Mouse (Mus musculus): Measurements from ENCODE around the gene Noxred1. TPM values are rescaled to one million over a fixed set of nuclear protein-coding genes. Genes with fewer than 3 reads are reported as not detected.
A peak's percentile ranks its signal among the peaks of the same experiment; 100 is the strongest.
"Not testable (repeated sequence)": the region's sequence is repeated elsewhere in the genome, so short reads cannot be mapped to it uniquely, and the experiment has no call there.

The Noxred1 gene
- polyA plus RNA-seq (2016; fragmentation: Nextera tagmentation; extraction: Ambion mirVana): 0.77 and 0.89 TPM in 2 replicates

DNA sequence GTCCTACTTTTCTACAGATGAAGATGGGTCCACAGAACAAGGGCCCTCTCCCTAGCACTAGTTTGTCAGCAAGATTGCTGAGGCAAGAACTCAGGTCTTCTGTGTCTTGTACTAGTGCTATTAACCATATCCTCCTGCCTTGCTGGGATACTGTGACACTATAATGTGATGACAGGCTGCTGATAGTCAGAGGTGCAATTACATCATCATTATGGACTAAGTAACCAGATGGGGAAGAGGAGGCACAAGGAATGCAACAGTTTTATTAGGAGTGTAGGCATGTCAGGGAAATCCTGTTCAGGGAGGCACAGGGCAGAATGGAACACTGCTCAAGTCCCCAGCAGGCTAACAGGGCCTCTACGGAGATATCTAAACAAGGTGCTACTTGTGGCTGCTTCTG lies at the start of gene Noxred1:
Gene Noxred1, minus strand, starts transcription at position 101 of the 400 bp plus-strand sequence.
- H3K4me3 ChIP-seq: no peak within 1 kb of the TSS
- H3K9me3 ChIP-seq: no peaks in the 10 kb centered on the region
- no peak within 1 kb of the TSS for H3K9ac ChIP-seq
- no peaks in the 10 kb centered on the region for H3K4me1 ChIP-seq
- H3K27me3 ChIP-seq: no peaks in the 10 kb centered on the region
- ATAC-seq (ENCODE audit: insufficient number of reproducible peaks, insufficient read depth, low FRiP score, low TSS enrichment): no peak
- H3K27ac ChIP-seq: no peak within 1 kb of the TSS
- H3K4me2 ChIP-seq (replicated peaks): no peak within 1 kb of the TSS
- peaks cover 47% of the 10 kb centered on the region for H3K36me3 ChIP-seq
- WGBS: 85% methylated on average over 1 of the region's 1 CpGs

DNA sequence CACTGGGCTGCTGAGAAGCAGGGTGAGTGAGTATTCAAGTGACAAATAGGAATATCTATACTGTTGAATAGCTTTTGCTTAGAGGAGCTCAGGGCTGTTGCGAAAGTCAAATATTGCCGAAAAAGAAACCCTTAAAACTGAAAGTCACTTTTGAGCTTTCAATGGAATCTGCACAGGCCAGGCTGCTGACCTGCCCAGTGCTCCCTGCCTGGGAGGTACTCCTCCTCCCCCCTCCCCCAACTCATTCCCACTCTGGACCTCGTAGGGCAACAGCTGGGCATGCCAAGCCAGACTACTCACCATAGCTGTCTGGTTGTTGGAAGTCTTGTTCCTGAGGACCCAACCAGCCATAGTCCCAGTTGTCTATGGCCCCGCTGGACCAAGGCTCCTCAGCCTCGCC lies 46.2 kb upstream of the Noxred1 start:
- no peak overlapping the region for H3K4me2 ChIP-seq (replicated peaks)
- H3K4me3 ChIP-seq: no peak overlapping the region
- ATAC-seq (ENCODE audit: insufficient number of reproducible peaks, insufficient read depth, low FRiP score, low TSS enrichment): no peak
- no peaks in the 10 kb centered on the region for H3K36me3 ChIP-seq
- no peak overlapping the region for H3K9ac ChIP-seq
- no peaks in the 10 kb centered on the region for H3K27me3 ChIP-seq
- H3K9me3 ChIP-seq: no peaks in the 10 kb centered on the region
- WGBS: 85% methylated on average over 5 of the region's 5 CpGs
- no peaks in the 10 kb centered on the region for H3K4me1 ChIP-seq
- no peak overlapping the region for H3K27ac ChIP-seq

DNA sequence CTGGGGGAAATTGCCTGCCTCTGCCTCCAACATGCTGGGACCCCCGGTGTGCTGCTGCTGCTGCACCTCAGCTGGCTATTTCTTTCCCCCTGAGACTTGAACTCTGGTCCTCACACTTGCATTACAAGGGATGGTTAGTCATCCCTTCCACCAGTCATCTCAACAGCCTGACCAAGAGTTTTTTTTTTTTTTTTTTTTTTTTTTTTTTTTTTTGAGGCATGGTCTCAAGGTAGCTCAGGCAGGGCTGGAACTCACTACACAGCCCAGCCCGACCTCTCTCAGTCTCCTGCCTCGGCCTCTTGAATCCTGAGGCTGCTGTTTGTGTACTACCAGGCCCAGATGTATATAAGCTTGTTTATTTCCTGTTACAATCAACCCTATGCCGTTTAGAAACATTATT lies 45.7 kb upstream of the Noxred1 start:
- WGBS: 68% methylated on average over 4 of the region's 4 CpGs
- H3K4me3 ChIP-seq: no peak overlapping the region
- H3K36me3 ChIP-seq: no peaks in the 10 kb centered on the region
- ATAC-seq (ENCODE audit: insufficient number of reproducible peaks, insufficient read depth, low FRiP score, low TSS enrichment): no peak
- no peak overlapping the region for H3K4me2 ChIP-seq (replicated peaks)
- H3K27ac ChIP-seq: no peak overlapping the region
- H3K9me3 ChIP-seq: no peaks in the 10 kb centered on the region
- no peaks in the 10 kb centered on the region for H3K27me3 ChIP-seq
- no peak overlapping the region for H3K9ac ChIP-seq
- H3K4me1 ChIP-seq: no peaks in the 10 kb centered on the region

DNA sequence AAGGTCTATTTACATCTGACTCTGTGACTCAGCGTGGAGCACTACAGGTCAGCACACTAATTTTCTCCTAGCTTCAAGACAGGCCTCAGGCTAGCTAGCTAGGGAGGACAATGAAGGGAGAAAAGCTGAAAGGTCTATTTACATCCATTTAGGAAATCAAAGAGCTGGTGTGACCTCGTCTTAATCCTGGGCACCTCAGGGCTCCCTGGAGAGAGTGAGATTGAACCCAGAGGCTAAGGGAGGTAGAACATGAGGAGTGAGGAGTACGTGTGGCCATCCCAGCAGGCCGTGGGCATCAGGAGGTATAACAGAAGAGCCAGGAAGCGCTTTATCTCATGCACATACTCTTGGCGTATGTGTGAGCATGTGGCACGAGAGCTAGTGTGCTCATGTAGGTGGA lies 45.2 kb upstream of the Noxred1 start:
- Histone ChIP-seq H3K9me3 (no peaks in the 10 kb centered on the region), H3K4me1 (peaks cover 5% of the 10 kb centered on the region; the same call in 1 of the 2 replicates), H3K9ac (no peak overlapping the region), H3K36me3 (no peaks in the 10 kb centered on the region), H3K27ac (no peak overlapping the region), H3K4me3 (no peak overlapping the region), H3K27me3 (no peaks in the 10 kb centered on the region), H3K4me2 (replicated peaks) (no peak overlapping the region)
- 57% methylated on average over 7 of the region's 7 CpGs for WGBS
- ATAC-seq (ENCODE audit: insufficient number of reproducible peaks, insufficient read depth, low FRiP score, low TSS enrichment): no peak

DNA sequence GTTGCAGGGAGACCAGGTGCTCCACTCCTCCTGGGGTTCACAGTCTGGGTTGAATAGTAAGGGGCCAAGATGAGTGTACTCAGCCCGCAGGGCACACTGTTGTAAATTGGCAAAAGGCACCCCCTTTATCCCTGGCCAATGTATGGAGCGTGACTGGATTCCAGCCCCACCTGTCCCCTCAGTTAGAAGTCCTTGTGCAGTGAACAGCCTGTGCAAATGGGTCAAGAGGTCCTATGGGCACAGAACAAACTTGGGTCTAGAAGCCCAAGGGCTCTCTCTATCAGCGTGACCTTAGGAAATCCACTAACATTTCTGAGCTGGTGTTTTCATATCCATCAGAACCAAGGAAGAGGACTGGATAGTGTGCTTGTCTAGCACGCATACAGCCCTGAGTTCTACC lies 44.2 kb upstream of the Noxred1 start:
- Histone ChIP-seq H3K27ac (no peak overlapping the region), H3K36me3 (no peaks in the 10 kb centered on the region), H3K9me3 (no peaks in the 10 kb centered on the region), H3K27me3 (no peaks in the 10 kb centered on the region), H3K4me1 (peaks cover 12% of the 10 kb centered on the region; the same call in 1 of the 2 replicates), H3K9ac (no peak overlapping the region), H3K4me3 (no peak overlapping the region), H3K4me2 (replicated peaks) (no peak overlapping the region)
- WGBS: 92% methylated on average over 4 of the region's 4 CpGs
- ATAC-seq (ENCODE audit: insufficient number of reproducible peaks, insufficient read depth, low FRiP score, low TSS enrichment): no peak

DNA sequence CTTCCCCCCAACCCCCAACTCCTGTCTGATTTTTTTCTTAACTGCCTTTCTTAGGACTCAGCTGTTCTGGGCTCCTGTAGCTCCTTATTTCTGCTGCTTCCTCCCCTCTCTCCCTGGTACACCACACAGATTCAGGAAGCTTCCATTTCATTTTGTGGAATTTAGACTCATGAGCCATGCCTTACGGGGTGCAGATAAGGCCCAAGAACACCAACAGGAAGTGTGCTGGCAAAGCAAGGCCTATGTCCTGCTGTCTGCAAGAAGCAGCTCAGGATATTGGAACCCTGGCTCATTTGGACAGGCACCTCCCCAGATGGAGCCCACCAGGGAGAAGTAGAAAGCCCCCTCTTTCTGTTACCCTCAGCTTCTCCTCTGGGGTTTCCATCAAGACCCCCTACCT lies 43.2 kb upstream of the Noxred1 start:
- no peaks in the 10 kb centered on the region for H3K9me3 ChIP-seq
- H3K9ac ChIP-seq: no peak overlapping the region
- H3K4me3 ChIP-seq: no peak overlapping the region
- no peaks in the 10 kb centered on the region for H3K36me3 ChIP-seq
- no peaks in the 10 kb centered on the region for H3K27me3 ChIP-seq
- no peak for ATAC-seq (ENCODE audit: insufficient number of reproducible peaks, insufficient read depth, low FRiP score, low TSS enrichment)
- H3K4me1 ChIP-seq: peaks cover 12% of the 10 kb centered on the region; the same call in 1 of the 2 replicates
- no peak overlapping the region for H3K4me2 ChIP-seq (replicated peaks)
- WGBS: 89% methylated on average over 1 of the region's 1 CpGs
- H3K27ac ChIP-seq: no peak overlapping the region

DNA sequence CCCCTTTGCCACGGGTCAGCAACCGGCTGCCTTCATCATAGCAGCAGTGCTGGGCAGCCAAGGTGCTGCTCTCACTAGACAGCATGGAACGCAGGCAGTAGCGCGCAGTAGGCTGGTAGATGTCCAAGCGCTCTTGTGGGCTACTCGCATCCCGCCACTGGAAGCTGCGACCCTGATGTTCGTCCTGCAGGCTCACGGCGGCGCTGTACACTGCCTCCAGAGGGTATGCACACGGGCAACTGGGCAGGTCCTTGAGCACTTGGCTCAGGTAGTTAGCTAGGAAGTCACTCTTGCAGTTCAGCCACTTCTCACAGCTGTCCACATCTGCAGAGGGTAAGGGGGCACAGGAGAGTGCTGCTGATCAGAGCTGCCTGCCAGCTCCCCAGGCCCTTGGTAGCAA lies 41.3 kb upstream of the Noxred1 start:
- H3K4me3 ChIP-seq: no peak overlapping the region
- WGBS: 36% methylated on average over 14 of the region's 14 CpGs
- no peak for ATAC-seq (ENCODE audit: insufficient number of reproducible peaks, insufficient read depth, low FRiP score, low TSS enrichment)
- no peaks in the 10 kb centered on the region for H3K27me3 ChIP-seq
- H3K4me1 ChIP-seq: peaks cover 12% of the 10 kb centered on the region; the same call in 1 of the 2 replicates
- H3K27ac ChIP-seq: no peak overlapping the region
- no peak overlapping the region for H3K9ac ChIP-seq
- no peak overlapping the region for H3K4me2 ChIP-seq (replicated peaks)
- peaks cover 19% of the 10 kb centered on the region for H3K36me3 ChIP-seq
- no peaks in the 10 kb centered on the region for H3K9me3 ChIP-seq

DNA sequence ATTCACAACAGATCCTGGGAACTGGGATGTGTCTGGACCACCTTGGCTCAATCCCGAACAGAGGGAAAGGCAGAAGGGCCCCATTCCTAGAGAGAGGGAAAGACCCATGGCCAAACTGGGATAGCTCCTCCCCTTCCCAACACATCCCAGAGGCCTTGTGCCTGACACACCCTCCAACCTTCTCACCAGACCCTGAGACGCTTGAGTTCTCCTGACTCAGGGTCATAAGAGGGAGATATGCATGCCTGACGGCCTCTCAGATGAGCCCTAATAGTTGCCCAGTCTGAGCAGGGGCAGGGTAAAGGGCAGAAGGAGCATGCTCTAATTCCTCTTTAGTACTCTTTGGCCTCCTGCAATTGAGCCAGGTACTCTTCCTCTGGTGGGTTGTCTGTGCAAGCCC lies 40.8 kb upstream of the Noxred1 start:
- no peak overlapping the region for H3K4me3 ChIP-seq
- peaks cover 24% of the 10 kb centered on the region for H3K36me3 ChIP-seq
- peaks cover 12% of the 10 kb centered on the region; the same call in 1 of the 2 replicates for H3K4me1 ChIP-seq
- no peak overlapping the region for H3K9ac ChIP-seq
- ATAC-seq (ENCODE audit: insufficient number of reproducible peaks, insufficient read depth, low FRiP score, low TSS enrichment): peak; percentile 45; the same call in 1 of the 2 replicates
- no peak overlapping the region for H3K27ac ChIP-seq
- H3K9me3 ChIP-seq: no peaks in the 10 kb centered on the region
- H3K4me2 ChIP-seq (replicated peaks): no peak overlapping the region
- 66% methylated on average over 3 of the region's 3 CpGs for WGBS
- no peaks in the 10 kb centered on the region for H3K27me3 ChIP-seq

DNA sequence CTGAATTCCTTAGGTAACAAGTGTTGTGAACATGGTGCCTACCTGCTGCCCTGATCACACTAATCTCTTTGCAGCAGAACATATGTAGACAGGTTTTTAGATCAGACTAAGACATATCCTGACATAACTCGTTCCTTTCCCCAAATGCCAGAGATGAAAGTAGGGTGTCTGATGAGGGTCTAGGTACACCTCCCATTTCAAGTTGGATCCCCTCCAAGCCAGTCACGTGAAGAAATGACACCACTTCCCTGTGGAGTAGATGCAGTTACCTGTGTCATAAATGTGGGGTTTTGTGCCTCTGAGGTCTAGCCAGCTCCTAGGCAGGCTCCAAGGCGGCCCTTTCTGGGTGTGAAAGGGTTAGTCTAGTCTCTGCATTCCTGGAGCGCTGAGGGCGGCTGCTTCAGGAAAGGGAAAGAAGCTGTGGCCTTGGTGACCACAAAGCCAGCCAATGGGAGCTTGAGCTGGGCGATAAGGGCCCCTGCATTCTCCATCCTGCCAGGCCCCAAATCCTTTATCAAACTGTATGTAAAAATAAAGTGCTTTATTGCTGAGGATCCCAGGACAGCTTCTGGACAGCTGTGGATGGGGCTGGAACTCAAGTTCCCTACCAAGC lies 39.7 kb upstream of the Noxred1 start:
- ATAC-seq (ENCODE audit: insufficient number of reproducible peaks, insufficient read depth, low FRiP score, low TSS enrichment): no peak
- H3K4me2 ChIP-seq (replicated peaks): no peak overlapping the region
- WGBS: 23% methylated on average over 6 of the region's 6 CpGs

DNA sequence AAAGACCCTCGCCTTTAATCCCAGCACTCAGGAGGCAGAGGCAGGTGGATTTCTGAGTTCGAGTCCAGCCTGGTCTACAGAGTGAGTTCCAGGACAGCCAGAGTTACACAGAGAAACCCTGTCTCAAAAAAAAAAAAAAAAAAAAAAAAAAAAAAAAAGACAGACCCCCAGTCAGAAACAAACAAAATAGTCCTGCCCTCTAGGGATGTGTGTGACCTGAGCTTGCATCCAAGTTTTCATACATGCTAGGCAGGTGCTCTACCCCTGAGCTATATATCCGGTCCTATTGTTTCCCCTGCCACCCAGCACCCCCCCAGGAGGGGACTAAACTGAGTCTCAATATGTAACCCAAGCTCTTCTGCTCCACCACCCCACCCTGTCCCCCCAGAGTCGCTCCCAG lies 38.7 kb upstream of the Noxred1 start:
- H3K27me3 ChIP-seq; ATAC-seq (ENCODE audit: insufficient number of reproducible peaks, insufficient read depth, low FRiP score, low TSS enrichment); H3K9ac ChIP-seq; H3K9me3 ChIP-seq; H3K27ac ChIP-seq; H3K4me2 ChIP-seq (replicated peaks); H3K4me3 ChIP-seq: not testable (repeated sequence)
- peaks cover 12% of the 10 kb centered on the region; the same call in 1 of the 2 replicates for H3K4me1 ChIP-seq
- H3K36me3 ChIP-seq: peaks cover 43% of the 10 kb centered on the region
- 85% methylated on average over 4 of the region's 4 CpGs for WGBS

More for the DNA sequence above, 39.7 kb upstream of the Noxred1 start:
- Histone ChIP-seq H3K9me3 (no peaks in the 10 kb centered on the region), H3K4me1 (peaks cover 12% of the 10 kb centered on the region; the same call in 1 of the 2 replicates), H3K36me3 (peaks cover 34% of the 10 kb centered on the region), H3K4me3 (no peak overlapping the region), H3K9ac (no peak overlapping the region), H3K27ac (no peak overlapping the region), H3K27me3 (no peaks in the 10 kb centered on the region)

DNA sequence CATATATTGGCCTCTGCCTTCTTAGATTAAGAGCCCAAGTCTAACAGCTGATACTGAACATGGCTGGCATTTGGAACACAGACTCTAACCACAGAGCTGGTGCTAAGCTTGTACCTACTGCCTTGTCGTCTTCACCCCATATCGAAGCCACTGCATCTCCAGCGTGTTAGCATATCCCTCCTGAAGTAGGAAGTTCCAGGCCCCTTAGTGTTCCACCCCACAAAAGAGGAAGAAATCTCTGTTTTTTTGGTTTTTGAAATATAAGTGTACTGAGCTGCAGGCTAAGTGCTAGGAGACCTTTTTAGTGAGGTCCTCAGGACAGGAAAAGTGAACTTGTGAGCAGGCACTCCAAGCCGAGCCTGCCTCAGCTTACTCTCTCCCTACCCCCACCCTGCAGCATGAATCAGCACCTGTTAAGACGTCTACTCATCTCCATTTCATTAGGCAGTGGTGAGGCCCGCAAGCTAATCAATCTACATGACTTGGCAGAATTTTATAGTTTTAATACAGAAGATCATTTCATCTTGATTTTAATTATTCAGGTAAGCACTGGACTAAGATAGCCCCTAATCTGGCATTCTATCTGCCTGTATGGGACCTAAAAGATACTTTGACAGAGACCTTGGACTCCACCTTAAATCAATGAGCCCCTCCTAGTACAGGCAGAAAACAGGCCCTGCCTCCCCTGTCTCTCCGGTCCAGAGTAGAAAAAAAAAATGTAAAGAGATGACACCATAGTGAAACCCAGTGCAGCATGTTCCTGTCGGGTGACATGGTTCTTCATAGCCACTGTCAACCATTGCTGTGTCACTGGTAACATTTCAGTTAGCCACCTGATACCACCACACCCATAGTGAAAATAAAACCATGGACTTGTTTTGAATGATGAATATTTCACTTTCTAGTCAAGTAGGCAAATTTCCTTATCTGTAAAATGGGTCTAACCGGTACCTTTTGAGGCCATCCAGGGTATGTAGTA lies 36.6 kb upstream of the Noxred1 start:
- ATAC-seq (ENCODE audit: insufficient number of reproducible peaks, insufficient read depth, low FRiP score, low TSS enrichment): no peak
- Histone ChIP-seq H3K4me2 (replicated peaks) (no peak overlapping the region), H3K9me3 (no peaks in the 10 kb centered on the region), H3K27ac (no peak overlapping the region), H3K4me1 (peaks cover 12% of the 10 kb centered on the region; the same call in 1 of the 2 replicates), H3K36me3 (peaks cover 63% of the 10 kb centered on the region), H3K27me3 (no peaks in the 10 kb centered on the region), H3K4me3 (no peak overlapping the region), H3K9ac (no peak overlapping the region)
- WGBS: 90% methylated on average over 9 of the region's 9 CpGs

DNA sequence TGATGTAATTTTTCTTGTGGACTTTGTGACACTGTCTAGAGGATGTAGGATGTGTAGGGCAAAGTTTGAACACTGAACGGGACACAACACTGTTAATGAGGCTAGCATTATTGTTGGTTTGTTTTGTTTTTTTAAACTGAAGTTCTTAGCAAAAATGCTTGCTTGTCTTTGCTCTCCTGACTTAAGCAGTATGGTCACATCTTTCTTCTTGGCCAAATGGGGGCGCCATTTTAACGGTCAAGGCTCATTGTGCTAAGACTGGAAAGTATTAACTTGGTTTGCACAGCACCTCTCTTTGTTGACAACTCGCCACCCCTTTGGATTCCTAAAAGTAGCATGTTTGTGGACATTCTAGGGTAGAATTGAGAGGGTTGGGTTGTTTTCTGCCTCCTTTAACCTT lies 29.1 kb upstream of the Noxred1 start:
- Histone ChIP-seq H3K9ac (peak overlapping the region; percentile 90), H3K27me3 (no peaks in the 10 kb centered on the region), H3K36me3 (peaks cover 40% of the 10 kb centered on the region), H3K4me3 (peak overlapping the region; percentile 75), H3K4me2 (replicated peaks) (peak overlapping the region; percentile 67), H3K4me1 (peaks cover 13% of the 10 kb centered on the region), H3K9me3 (no peaks in the 10 kb centered on the region), H3K27ac (no peak overlapping the region)
- WGBS: 18% methylated on average over 4 of the region's 4 CpGs
- ATAC-seq (ENCODE audit: insufficient number of reproducible peaks, insufficient read depth, low FRiP score, low TSS enrichment): no peak

Data from embryonic facial prominence, embryonic 12.5 days (tissue).